Mouse (Mus musculus) cerebellum, adult (tissue): Measurements from ENCODE around the gene Efs.
"Not testable (repeated sequence)": the region's sequence is repeated elsewhere in the genome, so short reads cannot be mapped to it uniquely, and the experiment has no call there.

ENCODE experiments used
- ATAC-seq: cut with Nextera tagmentation; 2 replicates; pipeline ENCODE4 v1.9.2; 2017; ENCODE audit warnings: mild to moderate bottlenecking, moderate library complexity, mixed read lengths; ENCODE audit not compliant: insufficient number of reproducible peaks, low FRiP score, low TSS enrichment

Efs gene

DNA sequence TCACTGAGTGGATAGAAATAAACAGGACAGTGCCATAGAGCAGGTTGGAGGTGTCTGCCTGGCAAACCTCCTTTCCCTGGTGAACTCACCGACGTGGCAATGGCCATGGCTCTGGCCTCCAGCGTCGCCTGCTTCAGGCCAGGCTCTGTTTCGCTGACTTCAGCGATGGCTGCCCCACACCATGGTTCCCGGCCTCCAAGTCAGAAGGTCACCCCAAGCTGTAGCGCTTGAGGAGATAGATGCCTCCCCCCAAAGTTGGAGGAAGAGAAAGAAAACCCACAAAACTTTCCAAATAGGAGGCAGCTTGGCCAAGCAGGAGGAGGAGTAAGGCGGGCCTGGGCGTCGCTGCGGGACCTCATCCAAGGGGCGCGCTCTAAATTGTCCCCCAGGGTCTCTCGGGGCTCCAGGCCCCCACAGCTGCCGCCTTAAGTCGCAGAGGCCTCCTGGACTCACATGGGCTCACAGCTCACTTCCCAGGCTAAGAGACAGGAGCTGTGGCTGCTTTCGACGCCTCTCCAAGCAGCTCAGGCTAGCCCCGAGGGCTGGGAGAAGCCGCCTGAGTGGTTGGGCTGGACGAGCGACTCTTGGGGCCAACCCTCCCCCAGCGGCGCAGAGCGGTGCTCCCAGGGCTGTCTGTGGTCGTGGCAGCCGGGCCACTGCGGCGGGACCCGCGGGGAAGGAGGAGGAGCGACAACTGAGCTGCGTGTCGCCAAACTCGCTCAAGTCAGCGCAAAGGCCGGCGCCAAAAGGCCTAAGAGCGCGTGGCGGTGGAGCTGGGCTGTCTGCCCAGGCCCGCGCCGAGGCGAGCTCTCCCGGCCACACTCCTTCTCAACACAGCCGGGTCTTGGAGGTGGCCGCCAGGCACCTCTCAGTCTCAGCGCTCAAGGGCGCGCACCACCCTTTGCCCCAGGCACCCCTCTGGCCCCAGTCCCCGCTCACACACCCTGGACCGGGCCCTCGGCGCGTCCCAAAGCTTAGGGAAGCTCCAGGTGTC is at the start of gene Efs:
Gene Efs (minus strand): TSS at position 778 of the 994 bp plus-strand sequence.
- ATAC-seq, result peak; percentile 54; the same call in 1 of the 2 replicates

DNA sequence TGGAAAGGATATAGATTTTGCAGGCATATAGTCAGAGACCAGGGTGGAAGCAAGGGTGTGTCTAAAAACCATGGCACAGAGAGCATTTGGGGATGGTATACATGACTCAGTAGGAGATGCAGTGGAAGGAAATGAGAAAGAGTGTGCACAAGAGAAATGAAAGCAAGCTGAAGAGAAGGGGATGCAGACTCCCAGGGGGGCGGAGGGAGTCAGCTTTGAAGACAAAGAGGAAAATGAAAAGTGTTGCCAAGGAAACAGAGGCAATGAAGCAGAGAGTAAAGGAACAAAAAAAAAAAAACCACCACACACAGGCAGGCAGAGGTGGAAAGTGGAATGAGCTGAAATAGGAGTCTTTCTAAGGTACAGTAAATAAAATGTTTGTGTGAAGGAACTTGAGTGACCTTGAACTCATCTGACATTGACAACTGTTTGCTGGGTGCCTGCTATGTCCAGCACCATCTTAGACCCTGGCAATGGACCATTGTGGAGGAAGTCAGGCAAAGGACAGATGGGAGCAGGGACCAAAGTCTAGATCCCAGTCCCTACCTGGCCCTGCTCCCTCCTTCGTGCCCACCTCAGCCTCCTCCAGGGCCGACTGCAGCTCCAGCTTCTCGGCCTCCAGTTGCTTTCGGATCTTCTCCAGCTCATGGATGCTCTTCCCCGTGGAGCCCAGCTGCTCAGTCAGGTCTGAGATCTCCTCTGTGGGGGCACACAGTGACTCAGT is 48.3 kb upstream of the Efs start:
- no peak for ATAC-seq

DNA sequence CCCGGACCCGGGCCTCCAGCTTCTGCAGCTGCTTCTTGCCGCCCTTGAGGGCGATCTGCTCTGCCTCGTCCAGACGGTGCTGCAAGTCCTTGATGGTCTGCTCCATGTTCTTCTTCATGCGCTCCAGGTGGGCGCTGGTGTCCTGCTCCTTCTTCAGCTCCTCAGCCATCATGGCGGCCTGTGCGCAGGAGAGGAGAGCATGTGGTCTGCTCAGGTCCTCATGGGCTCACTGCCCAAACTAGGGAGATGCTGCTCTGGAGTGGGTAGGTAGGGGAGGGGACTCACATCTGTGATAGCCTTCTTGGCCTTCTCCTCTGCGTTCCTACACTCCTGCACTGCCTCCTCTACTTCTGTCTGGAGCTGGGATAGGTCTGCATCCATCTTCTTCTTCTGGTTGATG is 46.9 kb upstream of the Efs start:
- ATAC-seq, result not testable (repeated sequence)

DNA sequence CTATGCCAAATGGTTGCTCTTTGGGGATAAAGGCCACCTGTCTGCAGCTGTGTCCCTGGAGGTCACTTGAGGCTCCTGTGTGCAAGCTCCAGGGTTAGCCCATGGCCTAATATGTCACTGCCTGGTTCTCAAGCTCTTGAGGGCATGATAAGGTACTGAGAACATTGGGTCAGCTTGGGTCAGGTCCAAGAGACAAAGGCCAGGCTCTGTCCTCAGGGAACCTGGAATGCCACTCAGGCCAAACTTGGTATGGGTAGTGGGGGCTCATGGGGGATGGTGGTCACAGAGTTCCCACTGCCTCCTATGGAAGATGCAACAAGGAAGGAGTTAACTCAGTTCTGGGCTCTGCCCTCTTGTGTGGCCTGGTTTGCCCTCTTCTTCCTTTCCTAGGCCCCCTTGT is 42.4 kb upstream of the Efs start:
- ATAC-seq, result no peak

- no peak for ATAC-seq
These were observed 41.9 kb upstream of the Efs start for GRCm38 (mm10) chr14:54967874-54968273.

- ATAC-seq, result no peak
These were observed 40.5 kb upstream of the Efs start, which contains the start of gene Myh6 for GRCm38 (mm10) chr14:54966320-54966977. TSS of gene Myh6 (minus strand) at chr14:54966927.

DNA sequence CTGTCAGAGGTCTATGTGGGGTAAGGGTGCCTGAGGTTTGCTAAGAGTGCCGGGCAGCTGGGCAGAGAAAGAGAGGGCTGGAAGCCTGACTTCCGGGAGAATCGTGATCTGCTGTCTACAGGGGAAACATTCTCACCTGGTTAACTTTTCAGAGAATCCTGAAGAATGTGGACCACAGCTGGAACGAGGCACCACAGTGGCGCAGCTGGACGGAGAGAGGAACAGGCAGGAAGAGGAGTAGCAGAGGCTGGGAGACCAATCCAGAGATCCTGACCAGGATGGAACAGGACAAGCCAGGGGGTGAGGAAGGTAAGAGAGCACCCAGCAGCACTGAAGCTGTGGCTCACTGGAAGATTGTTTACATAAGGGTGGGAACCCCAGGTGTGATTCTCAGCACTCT is 39.7 kb upstream of the Efs start:
- ATAC-seq, result no peak

- no peak for ATAC-seq
These were observed 39.1 kb upstream of the Efs start for GRCm38 (mm10) chr14:54965044-54965443.

DNA sequence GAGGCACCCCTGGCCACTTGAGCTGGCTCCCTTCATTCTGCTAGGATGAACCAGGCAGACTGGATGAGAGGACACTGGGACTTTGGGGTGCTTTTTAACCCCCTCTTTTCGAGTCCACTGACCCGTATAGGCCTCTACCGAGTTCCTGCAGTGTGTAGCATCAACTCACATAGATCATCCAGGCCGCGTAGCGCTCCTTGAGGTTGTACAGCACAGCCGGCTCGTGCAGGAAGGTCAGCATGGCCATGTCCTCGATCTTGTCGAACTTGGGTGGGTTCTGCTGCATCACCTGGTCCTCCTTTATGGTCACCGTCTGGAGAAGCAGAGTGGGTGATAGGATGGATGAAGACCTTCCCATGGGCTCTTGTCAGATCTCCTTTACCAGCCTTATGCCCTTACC is 37.8 kb upstream of the Efs start:
- ATAC-seq, result no peak

DNA sequence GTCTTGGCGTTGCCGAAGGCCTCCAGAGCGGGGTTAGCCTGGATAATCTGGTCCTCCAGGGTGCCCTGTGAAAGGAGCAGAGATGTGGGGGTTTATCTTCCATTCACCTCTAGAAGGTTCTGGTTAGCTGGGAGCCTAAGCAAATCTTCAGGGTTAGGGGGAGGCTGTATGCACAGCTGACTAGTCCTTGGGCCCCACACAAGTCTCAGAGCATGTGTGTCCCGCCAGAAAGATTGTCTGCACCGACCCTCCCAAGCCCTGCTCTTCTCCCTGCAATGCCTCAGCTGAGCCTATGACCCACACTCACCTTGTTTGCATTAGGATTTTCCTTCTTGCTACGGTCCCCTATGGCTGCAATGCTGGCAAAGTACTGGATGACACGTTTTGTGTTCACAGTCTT is 36.8 kb upstream of the Efs start:
- ATAC-seq, result no peak

- ATAC-seq, result no peak
These were observed 35.6 kb upstream of the Efs start for GRCm38 (mm10) chr14:54961487-54961886.

DNA sequence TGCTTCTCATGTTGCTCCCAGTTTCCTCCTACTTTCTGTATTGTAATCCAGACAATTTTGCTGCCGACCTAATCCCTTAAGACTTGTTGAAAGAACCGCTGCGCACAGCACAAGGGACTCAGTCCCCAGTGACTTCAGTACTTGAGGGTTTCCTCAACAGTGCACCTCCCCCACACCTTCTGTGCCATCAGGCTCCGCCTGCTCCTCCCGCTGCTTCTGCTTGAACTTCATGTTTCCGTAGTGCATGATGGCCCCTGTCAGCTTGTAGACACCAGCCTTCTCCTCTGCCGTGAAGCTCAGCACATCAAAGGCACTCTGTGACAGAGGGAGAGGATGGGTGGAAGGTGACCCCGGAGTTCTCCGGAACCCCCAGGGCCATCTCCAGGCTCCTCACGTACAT is 34.8 kb upstream of the Efs start:
- ATAC-seq, result no peak

- not testable (repeated sequence) for ATAC-seq
These were observed 34.1 kb upstream of the Efs start for GRCm38 (mm10) chr14:54959853-54960613.

GRCm38 (mm10) chr14:54959197-54959596 is 33.3 kb upstream of the Efs start:
- no peak for ATAC-seq

DNA sequence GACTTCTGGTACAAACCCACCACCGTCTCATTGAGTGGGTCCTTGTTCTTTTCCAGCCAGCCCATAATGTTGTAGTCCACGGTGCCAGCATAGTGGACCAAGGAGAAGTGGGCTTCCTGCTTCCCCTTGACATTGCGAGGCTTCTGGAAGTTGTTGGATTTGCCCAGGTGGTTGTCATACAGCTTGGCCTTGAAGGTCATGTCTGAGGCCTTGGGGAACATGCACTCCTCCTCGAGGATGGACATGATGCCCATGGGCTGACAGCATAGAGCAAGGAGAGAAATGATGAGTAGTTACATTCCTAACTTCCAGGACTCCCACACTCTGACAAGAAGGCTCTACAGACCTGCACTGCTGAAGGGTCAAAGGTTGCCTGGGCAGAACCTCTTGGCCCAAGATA is 32.6 kb upstream of the Efs start:
- ATAC-seq, result no peak

GRCm38 (mm10) chr14:54956533-54956932 is 30.6 kb upstream of the Efs start:
- no peak for ATAC-seq

DNA sequence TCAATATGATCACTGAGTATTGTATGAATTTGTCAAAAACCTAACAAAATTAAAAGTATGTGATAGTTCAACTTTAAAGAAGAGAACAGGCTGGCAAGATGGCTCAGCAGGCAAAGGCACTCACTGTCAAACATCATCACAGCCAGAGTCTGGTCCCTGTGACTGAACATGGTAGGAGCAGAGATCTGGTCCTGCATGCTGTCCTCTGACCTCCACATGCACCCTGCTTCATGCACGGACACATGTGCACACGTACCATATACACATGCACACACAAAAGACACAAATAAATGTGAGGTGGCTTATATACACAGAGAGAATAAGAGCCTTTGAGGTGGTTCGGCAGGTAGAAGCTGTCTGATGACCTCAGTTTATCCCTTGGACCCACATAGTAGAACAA is 29.6 kb upstream of the Efs start:
- no peak for ATAC-seq

DNA sequence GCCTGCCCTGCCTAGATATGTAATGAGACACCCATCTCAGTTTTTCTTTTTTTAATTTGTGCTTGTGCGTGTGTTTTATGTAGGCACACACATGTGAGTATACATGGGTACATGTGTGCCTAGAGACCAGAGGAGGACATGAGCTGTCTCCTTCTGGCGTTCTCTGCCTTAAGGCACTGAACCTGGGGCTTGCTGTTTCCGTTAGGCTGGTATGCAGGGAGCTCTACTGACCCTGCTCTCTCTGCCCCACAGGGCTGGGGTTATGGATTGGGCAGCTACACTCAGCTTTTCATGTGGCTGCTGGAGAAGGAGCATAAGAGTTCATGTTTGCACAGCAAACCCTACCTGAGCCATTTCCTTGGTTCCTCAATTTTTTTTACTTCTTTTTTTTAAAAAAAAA is 28.5 kb upstream of the Efs start:
- ATAC-seq, result no peak

GRCm38 (mm10) chr14:54953664-54954206 is 27.8 kb upstream of the Efs start:
- no peak for ATAC-seq

DNA sequence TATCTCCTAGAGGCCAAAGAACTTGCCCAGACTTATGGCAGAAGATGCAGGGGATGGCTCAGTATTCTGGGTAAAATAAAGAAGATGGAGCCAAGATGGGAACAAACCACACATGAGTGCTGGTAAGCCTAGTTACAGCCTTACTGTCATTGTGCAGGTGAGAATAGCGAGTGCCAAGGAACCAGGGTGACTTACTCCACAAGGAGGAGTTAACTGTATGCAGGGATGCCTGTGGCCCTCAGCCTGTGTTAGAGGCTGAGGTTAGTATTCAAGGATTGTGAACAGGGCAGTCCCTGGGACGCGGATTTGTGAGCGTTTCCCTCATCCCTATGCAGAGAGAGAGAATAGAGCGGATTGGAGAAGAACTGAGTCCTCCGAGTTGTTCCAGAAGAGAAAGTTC is 25.7 kb upstream of the Efs start:
- no peak for ATAC-seq
